Mouse (Mus musculus) T-helper 1 cell (primary cell): ENCODE results near the gene Cyp2d26.
"Not testable (repeated sequence)": the region's sequence is repeated elsewhere in the genome, so short reads cannot be mapped to it uniquely, and the experiment has no call there.

Source experiments
- in situ Hi-C: fragments of 300-600 bp; cut with MboI, MseI; formaldehyde crosslinking; loops from one replicate; pipeline ENCODE4 v1.15.1; 2025; ENCODE audit warnings: high pct_unique_total_duplicates

Gene Cyp2d26

GRCm38 (mm10) chr15:82794277-82794676 is at the start of gene Cyp2d26:
Gene Cyp2d26 (minus strand): TSS chr15:82794294.
- in situ Hi-C loops, result loop anchor here (5.0 kb wide), 1 partner anchor 418 kb away; no protein-coding TSS in a partner anchor

- in situ Hi-C loops, result no loop called here
Measured at GRCm38 (mm10) chr15:82839146-82839545, 45.1 kb upstream of the Cyp2d26 start.

- in situ Hi-C loops, result no loop called here
Measured at GRCm38 (mm10) chr15:82829917-82830316, 35.8 kb upstream of the Cyp2d26 start.

- in situ Hi-C loops, result no loop called here
Measured at GRCm38 (mm10) chr15:82825866-82826265, 31.8 kb upstream of the Cyp2d26 start.

- in situ Hi-C loops, result no loop called here
Measured at GRCm38 (mm10) chr15:82822347-82822746, 28.3 kb upstream of the Cyp2d26 start.

GRCm38 (mm10) chr15:82821657-82822056 is 27.6 kb upstream of the Cyp2d26 start:
- in situ Hi-C loops, result no loop called here

GRCm38 (mm10) chr15:82815296-82815695 is 21.2 kb upstream of the Cyp2d26 start:
- in situ Hi-C loops, result no loop called here

GRCm38 (mm10) chr15:82814806-82815205 is 20.7 kb upstream of the Cyp2d26 start:
- in situ Hi-C loops, result loop anchor here (5.0 kb wide), 1 partner anchor 102 kb away; no protein-coding TSS in a partner anchor

GRCm38 (mm10) chr15:82814321-82814720 is 20.2 kb upstream of the Cyp2d26 start:
- in situ Hi-C loops, result loop anchor here (5.0 kb wide), 1 partner anchor 103 kb away; no protein-coding TSS in a partner anchor

GRCm38 (mm10) chr15:82810556-82810955 is 16.5 kb upstream of the Cyp2d26 start:
- in situ Hi-C loops, result loop anchor here (5.0 kb wide), 1 partner anchor 107 kb away; no protein-coding TSS in a partner anchor

GRCm38 (mm10) chr15:82809511-82809910 is 15.4 kb upstream of the Cyp2d26 start:
- in situ Hi-C loops, result loop anchor here (10.0 kb wide), 1 partner anchor 295 kb away; no protein-coding TSS in a partner anchor

- in situ Hi-C loops, result loop anchor here (10.0 kb wide), 1 partner anchor 298 kb away; no protein-coding TSS in a partner anchor
Measured at GRCm38 (mm10) chr15:82806969-82807763, 13.1 kb upstream of the Cyp2d26 start.

GRCm38 (mm10) chr15:82804708-82805639 is 10.9 kb upstream of the Cyp2d26 start:
- in situ Hi-C loops, result loop anchor here (5.0 to 10.0 kb wide), 2 partner anchors 237 to 300 kb away; no protein-coding TSS in a partner anchor

GRCm38 (mm10) chr15:82795936-82796440 is 1.9 kb upstream of the Cyp2d26 start:
- in situ Hi-C loops, result no loop called here

GRCm38 (mm10) chr15:82793868-82794267 is 226 bp downstream of the Cyp2d26 start:
- in situ Hi-C loops, result loop anchor here (5.0 kb wide), 1 partner anchor 418 kb away; no protein-coding TSS in a partner anchor

GRCm38 (mm10) chr15:82793454-82793853 is 640 bp downstream of the Cyp2d26 start:
- in situ Hi-C loops, result loop anchor here (5.0 kb wide), 1 partner anchor 419 kb away; no protein-coding TSS in a partner anchor

GRCm38 (mm10) chr15:82792566-82792965 is 1.5 kb downstream of the Cyp2d26 start:
- in situ Hi-C loops, result loop anchor here (5.0 kb wide), 1 partner anchor 420 kb away; no protein-coding TSS in a partner anchor

GRCm38 (mm10) chr15:82784581-82784980 is 9.5 kb downstream of the Cyp2d26 start:
- in situ Hi-C loops, result loop anchor here (10.0 kb wide), 1 partner anchor 510 kb away; the partner anchor contains the start of gene Sept3

- in situ Hi-C loops, result loop anchor here (10.0 kb wide), 1 partner anchor 509 kb away; the partner anchor contains the start of gene Sept3
Measured at GRCm38 (mm10) chr15:82783800-82784199, 10.3 kb downstream of the Cyp2d26 start.

GRCm38 (mm10) chr15:82777856-82778255 is 16.2 kb downstream of the Cyp2d26 start:
- in situ Hi-C loops, result not testable (repeated sequence)

- in situ Hi-C loops, result no loop called here
Measured at GRCm38 (mm10) chr15:82765943-82766342, 28.2 kb downstream of the Cyp2d26 start.
